Mouse (Mus musculus): ENCODE measurements around the gene Gstp1. TPM values are rescaled to one million over a fixed set of nuclear protein-coding genes. Genes with fewer than 3 reads are reported as not detected.

The Gstp1 gene
- total RNA-seq, 2 experiments from 2014 or later: 299 to 324 TPM

- no peak for DNase-seq (ENCODE audit: extremely low spot score in 1 of 2, low spot score in 2 of 2)
- no peak for TF ChIP-seq CTCF (IDR thresholded peaks at IDR 0.05)
- H3K4me3 ChIP-seq: no peak within 1 kb of the TSS
- intact Hi-C loops (cut with DNase I): loop anchor here (2.0 kb wide), 1 partner anchor 14 kb away; no protein-coding TSS in a partner anchor
- no peak within 1 kb of the TSS for H3K27ac ChIP-seq
Measured at GRCm38 (mm10) chr19:4059069-4059740, 21.4 kb upstream of the Gstp1 start, which contains the start of gene Gstp3. Gene Gstp3, minus strand, starts transcription at chr19:4059569.

DNA sequence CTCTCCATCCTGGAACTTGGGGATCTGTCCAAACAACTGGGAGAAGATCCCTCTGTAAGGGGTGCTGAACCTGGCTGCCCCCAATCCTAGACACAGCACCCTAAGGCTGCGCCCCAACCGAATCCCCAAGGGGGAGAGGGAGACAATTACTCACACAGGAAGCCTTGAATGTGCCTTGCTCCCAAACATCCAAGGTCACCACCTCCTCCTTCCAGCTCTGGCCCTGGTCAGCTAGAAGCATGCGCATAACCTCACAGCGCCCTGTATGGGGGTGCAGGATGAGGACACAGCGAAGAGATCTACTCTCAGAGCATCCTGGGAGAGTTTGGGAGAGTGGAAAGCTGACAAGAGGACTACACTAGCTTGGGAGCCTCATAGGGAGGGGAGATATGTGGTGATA, 20.8 kb upstream of the Gstp1 start:
- Histone ChIP-seq H3K27ac (no peak overlapping the region), H3K4me3 (no peak overlapping the region)
- no peak for DNase-seq (ENCODE audit: extremely low spot score in 1 of 2, low spot score in 2 of 2)
- no peak for TF ChIP-seq CTCF (IDR thresholded peaks at IDR 0.05)
- intact Hi-C loops (cut with DNase I): loop anchor here (2.0 kb wide), 1 partner anchor 14 kb away; no protein-coding TSS in a partner anchor

DNA sequence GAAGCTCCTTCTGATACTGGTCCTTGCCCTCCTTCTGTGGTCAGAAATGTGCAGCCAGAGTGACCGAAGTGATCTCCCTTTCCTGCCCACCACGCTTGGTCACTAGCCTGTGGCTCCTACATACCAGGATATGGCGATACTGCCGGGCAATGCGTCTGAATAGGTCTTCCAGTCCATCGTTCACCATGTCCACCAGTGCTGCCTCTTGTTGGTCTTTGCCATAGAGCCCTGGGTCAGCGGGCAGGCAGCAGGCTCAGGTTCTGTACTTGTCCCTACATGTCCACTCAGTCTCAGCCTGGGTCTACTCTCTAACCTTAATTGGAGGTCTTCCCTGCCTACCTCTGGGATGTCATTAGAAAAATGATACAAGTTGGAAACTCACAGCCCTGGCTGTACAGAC, 20.2 kb upstream of the Gstp1 start:
- H3K4me3 ChIP-seq: no peak overlapping the region
- intact Hi-C loops (cut with DNase I): loop anchor here (2.0 kb wide), 1 partner anchor 15 kb away; no protein-coding TSS in a partner anchor
- H3K27ac ChIP-seq: no peak overlapping the region
- no peak for TF ChIP-seq CTCF (IDR thresholded peaks at IDR 0.05)
- no peak for DNase-seq (ENCODE audit: extremely low spot score in 1 of 2, low spot score in 2 of 2)

GRCm38 (mm10) chr19:4057389-4057788, 19.6 kb upstream of the Gstp1 start:
- Histone ChIP-seq H3K4me3 (no peak overlapping the region), H3K27ac (no peak overlapping the region)
- no peak for DNase-seq (ENCODE audit: extremely low spot score in 1 of 2, low spot score in 2 of 2)
- no peak for TF ChIP-seq CTCF (IDR thresholded peaks at IDR 0.05)
- intact Hi-C loops (cut with DNase I): no loop called here

GRCm38 (mm10) chr19:4056727-4057126, 18.9 kb upstream of the Gstp1 start:
- H3K27ac ChIP-seq: no peak overlapping the region
- H3K4me3 ChIP-seq: no peak overlapping the region
- intact Hi-C loops (cut with DNase I): no loop called here
- no peak for DNase-seq (ENCODE audit: extremely low spot score in 1 of 2, low spot score in 2 of 2)
- TF ChIP-seq CTCF (IDR thresholded peaks at IDR 0.05): no peak

DNA sequence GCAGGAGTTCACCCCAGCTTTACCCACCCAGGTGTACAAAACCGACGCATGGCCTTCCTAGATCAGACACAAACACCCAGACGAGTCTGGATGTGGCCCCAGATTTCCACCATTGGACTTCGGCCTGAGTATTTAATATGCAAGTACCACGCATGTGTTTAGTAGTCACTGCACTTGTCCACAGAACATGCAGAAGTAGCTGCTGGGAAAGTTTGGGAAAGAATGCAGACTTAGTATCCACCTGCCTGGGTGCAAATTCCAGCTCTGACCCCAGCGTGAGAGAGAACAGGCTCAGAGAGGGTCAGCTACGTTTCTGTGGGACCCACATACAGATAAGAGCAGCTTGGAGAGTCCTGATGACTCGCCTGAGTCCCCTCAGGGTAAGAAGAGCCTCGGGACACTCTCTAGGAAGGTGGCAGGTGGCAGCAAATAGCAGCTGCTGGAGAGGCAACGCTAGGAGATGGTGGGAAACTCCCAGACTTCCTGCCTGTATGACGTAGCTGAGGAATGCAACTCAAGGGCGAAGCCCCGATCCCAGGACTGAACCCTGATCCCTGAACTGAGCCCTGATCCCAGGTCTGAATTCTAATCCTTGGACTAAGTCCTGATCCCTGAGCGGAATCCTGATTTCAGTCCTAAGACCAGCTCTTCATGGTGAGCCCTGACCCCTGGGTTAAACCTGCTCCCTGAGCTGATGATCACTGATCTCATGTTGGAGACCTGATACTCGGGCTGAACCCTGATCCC, 18.3 kb upstream of the Gstp1 start:
- Histone ChIP-seq H3K4me3 (no peak overlapping the region), H3K27ac (no peak overlapping the region)
- no peak for DNase-seq (ENCODE audit: extremely low spot score in 1 of 2, low spot score in 2 of 2)
- intact Hi-C loops (cut with DNase I): no loop called here
- TF ChIP-seq CTCF (IDR thresholded peaks at IDR 0.05): no peak

DNA sequence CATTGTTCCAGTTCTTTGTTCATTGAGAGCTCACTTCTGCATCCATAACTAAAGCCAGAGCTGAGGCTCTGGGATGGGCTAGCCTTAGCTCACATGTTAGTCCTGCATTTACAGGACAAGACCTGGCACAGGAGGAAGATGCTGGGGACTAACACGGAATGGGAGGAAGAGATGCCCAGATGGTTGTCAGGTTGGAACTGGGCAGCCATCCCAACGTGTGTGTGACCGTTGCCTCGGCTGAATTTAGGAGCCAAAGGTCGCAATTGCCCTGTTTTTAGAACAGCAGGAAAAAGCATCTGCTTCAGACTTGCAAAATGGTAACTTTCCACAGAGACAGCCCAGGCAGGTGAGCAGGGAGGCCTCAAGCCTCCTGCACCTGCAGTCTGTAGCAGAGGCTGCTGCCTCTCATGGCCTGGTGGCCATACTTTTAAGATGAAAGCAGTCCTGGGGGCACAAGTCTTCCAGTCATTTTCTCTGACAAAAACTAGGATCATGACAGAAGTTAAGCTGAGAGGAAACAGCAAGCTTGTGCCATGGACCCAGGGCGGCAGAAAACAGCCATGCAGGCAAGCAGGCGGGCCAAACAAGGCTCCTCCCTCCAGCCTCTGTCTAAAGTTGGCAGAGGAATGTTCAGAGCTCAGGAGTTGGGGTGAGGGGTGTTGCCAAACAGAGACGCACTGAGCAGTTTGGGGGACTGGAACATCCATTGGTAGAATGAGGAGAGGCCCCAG, 17.6 kb upstream of the Gstp1 start:
- no peak overlapping the region for H3K4me3 ChIP-seq
- intact Hi-C loops (cut with DNase I): no loop called here

DNA sequence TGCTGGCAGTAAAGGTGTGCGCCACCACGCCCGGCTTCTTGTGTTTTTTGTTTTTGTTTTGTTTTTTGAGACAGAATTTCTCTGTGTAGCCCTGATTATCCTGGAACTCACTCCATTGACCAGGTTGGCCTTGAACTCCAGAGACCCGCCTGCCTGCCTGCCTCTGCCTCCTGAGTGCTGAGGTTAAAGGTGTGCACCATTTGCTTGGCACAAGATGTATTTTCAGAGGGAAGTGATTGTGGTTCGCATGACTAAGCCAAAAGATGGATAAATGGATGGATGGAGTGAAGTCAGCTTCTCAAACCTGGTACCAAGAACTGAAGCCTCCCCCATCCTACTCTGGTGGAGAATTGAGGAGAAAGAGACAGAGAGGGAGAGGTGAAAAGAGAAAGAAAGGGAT, 16.8 kb upstream of the Gstp1 start:
- H3K4me3 ChIP-seq: no peak overlapping the region
- intact Hi-C loops (cut with DNase I): no loop called here
- no peak overlapping the region for H3K27ac ChIP-seq
- no peak for TF ChIP-seq CTCF (IDR thresholded peaks at IDR 0.05)
- DNase-seq (ENCODE audit: extremely low spot score in 1 of 2, low spot score in 2 of 2): no peak

More for the DNA sequence above, 17.6 kb upstream of the Gstp1 start:
- TF ChIP-seq CTCF (IDR thresholded peaks at IDR 0.05): no peak
- no peak overlapping the region for H3K27ac ChIP-seq
- DNase-seq (ENCODE audit: extremely low spot score in 1 of 2, low spot score in 2 of 2): no peak

- Histone ChIP-seq H3K4me3 (no peak overlapping the region), H3K27ac (no peak overlapping the region)
- TF ChIP-seq CTCF (IDR thresholded peaks at IDR 0.05): no peak
- intact Hi-C loops (cut with DNase I): loop anchor here (2.0 kb wide), 1 partner anchor 28 kb away; the partner anchor contains the start of gene Cabp2
- DNase-seq (ENCODE audit: extremely low spot score in 1 of 2, low spot score in 2 of 2): no peak
Measured at GRCm38 (mm10) chr19:4052516-4053030, 14.8 kb upstream of the Gstp1 start.

DNA sequence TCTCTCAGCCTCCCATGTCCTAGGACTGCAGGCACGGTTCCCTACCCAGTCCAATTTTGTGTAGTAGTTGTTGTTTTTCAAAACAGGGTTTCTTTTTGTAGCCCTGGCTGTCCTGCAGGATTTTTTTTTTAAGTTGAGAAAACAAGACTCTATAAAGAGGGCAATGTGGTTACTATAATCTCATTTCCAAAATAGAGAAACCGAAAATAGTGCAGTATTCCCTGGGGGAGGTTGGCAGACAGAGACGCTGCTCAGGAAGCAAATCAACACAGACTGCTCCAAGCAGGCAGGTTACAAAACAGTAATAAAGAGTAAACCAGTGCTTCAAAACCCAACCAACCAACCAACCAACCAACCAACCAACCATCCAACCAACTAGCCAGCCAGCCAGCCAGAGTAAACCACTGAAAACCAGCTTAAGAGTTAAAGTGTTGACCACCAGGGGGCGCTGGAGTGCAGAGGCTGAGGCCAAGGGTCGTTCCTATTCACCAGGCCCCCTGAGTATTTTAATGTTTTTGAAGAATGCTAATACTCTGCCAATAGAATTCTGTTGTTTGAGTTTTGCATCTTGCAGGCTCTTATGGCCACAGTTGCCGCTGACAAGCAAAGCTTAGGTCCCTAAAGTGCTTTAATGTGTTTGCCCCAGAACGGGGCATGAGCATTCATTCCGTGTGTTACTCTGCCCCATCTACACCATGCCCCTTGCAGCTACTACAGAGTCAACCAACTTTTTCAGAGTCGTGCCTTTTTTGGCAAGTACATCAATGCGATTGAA, 14.1 kb upstream of the Gstp1 start:
- no peak overlapping the region for H3K27ac ChIP-seq
- peak; percentile 73 for TF ChIP-seq CTCF (IDR thresholded peaks at IDR 0.05)
- intact Hi-C loops (cut with DNase I): loop anchor here (2.0 kb wide), 1 partner anchor 29 kb away; the partner anchor contains the start of gene Cabp2
- H3K4me3 ChIP-seq: no peak overlapping the region
- peak; percentile 28 to 35 for DNase-seq (ENCODE audit: extremely low spot score in 1 of 2, low spot score in 2 of 2)

- DNase-seq (ENCODE audit: extremely low spot score in 1 of 2, low spot score in 2 of 2): no peak
- H3K27ac ChIP-seq: no peak overlapping the region
- H3K4me3 ChIP-seq: no peak overlapping the region
- intact Hi-C loops (cut with DNase I): no loop called here
- TF ChIP-seq CTCF (IDR thresholded peaks at IDR 0.05): no peak; the same call in 1 of the 2 replicates
Measured at GRCm38 (mm10) chr19:4051016-4051415, 13.2 kb upstream of the Gstp1 start.
